Mouse (Mus musculus): ENCODE measurements around the gene Snx30.
A peak's percentile ranks its signal among the peaks of the same experiment; 100 is the strongest.

Gene Snx30

GRCm38 (mm10) chr4:59794116-59794515 is 11.5 kb upstream of the Snx30 start:
- DNase-seq (ENCODE audit: low spot score in 2 of 2), result no peak

DNA sequence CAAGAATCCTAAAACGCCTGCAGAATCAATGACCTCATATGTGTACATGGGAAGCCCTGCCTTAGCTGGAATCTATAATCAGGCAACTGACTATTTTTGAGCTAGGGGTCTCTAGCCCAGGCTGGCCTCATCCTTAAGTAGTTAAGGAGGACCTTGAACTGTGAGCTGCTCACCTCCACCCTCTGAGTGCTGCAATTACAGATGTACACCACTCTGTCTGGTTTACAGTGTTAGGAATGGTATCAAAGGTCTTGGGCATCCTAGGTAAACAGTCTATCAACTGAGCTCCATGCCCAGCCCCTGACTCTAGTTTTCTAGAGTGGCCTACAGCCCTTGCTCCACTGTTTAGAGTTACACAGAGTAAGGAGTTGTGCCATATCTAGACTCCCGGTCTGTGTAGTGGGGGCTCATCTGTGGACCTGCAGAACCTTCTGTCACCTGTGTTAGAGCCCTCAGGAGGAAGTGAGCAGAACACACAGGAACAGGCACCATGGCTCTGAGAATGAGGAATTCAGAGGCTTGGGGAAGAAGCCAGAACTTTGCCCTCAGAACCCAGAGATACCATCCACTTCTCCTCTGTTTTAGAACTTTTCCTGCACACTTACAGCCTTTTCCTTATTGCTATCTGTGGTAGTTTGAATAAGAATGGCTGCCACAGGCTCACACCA is 9.7 kb upstream of the Snx30 start:
- no peak for DNase-seq (ENCODE audit: low spot score in 2 of 2)

- no peak for DNase-seq (ENCODE audit: low spot score in 2 of 2)
Observed at GRCm38 (mm10) chr4:59800181-59800580, 5.5 kb upstream of the Snx30 start.

- no peak for DNase-seq (ENCODE audit: low spot score in 2 of 2)
Observed at GRCm38 (mm10) chr4:59801489-59801888, 4.2 kb upstream of the Snx30 start, which contains the start of gene Inip. Gene Inip (minus strand): TSS chr4:59801589.

DNA sequence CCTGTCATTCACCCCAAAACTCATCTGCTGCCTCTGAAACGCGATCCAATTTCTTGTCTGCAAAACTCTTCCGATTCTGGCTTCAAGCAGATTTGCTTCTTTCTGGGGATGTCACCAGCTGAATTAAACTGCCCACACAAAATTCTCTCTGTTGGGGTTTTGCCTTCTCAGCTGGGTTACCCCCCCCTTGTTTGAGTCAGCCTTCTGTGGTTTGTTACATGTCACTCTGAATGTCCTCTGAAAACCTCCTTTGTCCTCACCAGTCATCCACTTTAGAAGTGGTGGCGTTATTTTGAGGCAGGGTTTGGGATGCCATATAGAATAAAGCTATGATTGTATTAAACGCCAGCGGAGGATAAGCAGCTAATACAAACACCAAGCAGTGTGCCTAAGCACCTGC is 3.5 kb upstream of the Snx30 start:
- no peak for DNase-seq (ENCODE audit: low spot score in 2 of 2)

GRCm38 (mm10) chr4:59802792-59803191 is 2.8 kb upstream of the Snx30 start:
- no peak for DNase-seq (ENCODE audit: low spot score in 2 of 2)

- DNase-seq (ENCODE audit: low spot score in 2 of 2), result peak in 1 of 2 experiments; percentile 39
Observed at GRCm38 (mm10) chr4:59803358-59803757, 2.3 kb upstream of the Snx30 start.

- no peak for DNase-seq (ENCODE audit: low spot score in 2 of 2)
Observed at GRCm38 (mm10) chr4:59804754-59805153, 886 bp upstream of the Snx30 start.

DNA sequence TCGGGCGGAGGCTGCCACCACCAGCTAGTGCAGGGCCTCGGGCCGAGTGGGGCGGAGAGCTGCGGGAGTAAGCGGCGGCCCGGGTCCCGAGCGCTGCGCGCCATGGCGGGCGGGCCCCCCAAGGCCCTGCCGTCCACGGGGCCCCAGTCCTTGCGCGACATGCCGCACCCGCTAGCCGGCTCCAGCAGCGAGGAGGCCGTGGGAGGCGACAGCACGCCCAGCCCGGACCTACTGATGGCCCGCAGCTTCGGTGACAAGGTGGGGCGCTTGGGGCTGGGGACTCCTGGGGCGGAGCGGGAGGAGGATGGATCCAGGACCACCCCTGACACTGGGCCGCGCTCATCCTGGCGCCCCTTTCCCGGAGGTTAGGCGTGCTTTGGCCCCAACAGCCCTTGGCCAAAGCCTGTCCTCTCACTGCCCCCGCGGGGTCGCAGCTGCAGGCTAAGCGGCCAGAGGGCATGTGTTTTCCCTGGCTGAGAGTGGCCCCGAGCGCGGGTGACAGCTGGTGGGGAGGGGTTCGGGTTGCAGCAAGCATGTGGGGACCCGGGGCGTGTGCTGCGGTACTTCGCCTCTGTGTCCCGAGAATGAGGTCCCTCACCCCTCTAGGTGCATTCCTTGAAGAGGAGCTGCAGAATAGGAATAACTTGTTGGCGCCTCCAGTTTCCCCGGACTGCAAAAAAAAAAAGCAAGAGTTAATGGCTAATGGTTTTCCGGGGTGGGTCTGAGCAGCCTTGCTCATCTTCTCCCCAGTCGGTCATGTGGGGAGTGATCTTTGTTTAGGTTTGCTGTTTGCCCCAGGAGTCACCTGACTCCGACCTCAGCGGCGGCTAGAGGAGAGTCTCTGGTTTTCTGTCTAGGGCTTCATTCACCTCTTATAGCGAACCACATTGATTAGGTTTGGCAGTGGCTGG is 583 bp downstream of the Snx30 start:
- DNase-seq (ENCODE audit: low spot score in 2 of 2), result peak; percentile 25 to 43

DNA sequence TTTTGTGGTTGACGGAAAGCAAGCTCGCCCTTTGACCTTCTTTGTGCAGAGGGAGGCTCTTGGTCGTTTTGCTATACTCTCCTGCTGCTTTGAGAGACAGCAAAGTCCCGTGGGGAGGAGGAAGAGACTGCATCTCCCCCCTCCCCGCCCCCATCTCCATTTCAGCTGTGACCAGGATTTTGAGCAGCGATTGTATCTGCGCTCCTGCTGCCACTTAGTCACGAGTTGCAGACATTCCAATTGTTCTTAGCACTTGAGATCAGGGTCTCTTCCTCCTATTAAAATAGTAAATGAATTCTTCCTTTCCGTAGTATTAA is 1.2 kb downstream of the Snx30 start:
- no peak for DNase-seq (ENCODE audit: low spot score in 2 of 2)

DNA sequence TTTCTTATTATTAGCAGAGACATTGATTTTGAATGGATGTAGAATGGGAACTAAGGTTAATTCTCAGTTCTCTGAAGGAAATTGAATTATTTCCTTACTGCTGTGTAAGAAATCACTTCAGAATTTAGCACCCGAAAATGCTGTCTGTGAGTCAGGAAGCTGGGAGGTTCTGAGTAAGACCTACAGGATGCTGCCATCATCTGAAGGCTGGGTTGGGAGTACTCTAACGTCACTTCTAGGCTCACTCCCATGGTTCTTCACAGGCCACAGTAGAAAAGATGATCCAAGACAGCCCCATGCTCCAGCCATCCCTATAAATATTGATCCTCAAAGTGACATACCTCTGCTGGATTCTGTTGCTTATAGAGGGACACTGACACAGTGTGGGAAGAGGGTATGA is 1.9 kb downstream of the Snx30 start:
- DNase-seq (ENCODE audit: low spot score in 2 of 2), result no peak

DNA sequence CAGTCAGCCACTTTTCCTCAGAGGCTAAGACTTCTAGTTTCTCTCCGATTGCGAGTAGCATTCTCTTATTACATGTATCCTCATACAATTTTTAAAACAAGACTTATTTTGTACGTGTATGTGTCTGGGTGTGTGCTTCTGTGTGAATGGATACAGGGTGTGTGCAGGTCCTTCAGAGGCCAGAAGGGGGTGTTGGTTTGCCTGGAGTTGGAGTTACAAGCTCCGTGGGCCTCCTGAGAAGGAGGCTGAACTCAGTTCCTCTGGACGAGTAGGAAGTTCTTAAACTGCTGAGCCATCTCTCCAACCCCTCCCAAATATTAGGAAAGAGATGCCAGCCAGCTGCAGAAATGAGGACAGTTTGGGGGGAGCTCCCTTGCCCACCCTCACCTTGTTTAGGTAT is 2.8 kb downstream of the Snx30 start:
- DNase-seq (ENCODE audit: low spot score in 2 of 2), result no peak

- peak in 1 of 2 experiments; percentile 28 for DNase-seq (ENCODE audit: low spot score in 2 of 2)
Observed at GRCm38 (mm10) chr4:59814094-59814493, 8.5 kb downstream of the Snx30 start.

- no peak for DNase-seq (ENCODE audit: low spot score in 2 of 2)
Observed at GRCm38 (mm10) chr4:59815121-59815810, 9.6 kb downstream of the Snx30 start.

- DNase-seq (ENCODE audit: low spot score in 2 of 2), result no peak
Observed at GRCm38 (mm10) chr4:59816016-59816415, 10.4 kb downstream of the Snx30 start.

GRCm38 (mm10) chr4:59816477-59816876 is 10.8 kb downstream of the Snx30 start:
- DNase-seq (ENCODE audit: low spot score in 2 of 2), result no peak

- no peak for DNase-seq (ENCODE audit: low spot score in 2 of 2)
Observed at GRCm38 (mm10) chr4:59817790-59818189, 12.2 kb downstream of the Snx30 start.

- no peak for DNase-seq (ENCODE audit: low spot score in 2 of 2)
Observed at GRCm38 (mm10) chr4:59818498-59818897, 12.9 kb downstream of the Snx30 start.

DNA sequence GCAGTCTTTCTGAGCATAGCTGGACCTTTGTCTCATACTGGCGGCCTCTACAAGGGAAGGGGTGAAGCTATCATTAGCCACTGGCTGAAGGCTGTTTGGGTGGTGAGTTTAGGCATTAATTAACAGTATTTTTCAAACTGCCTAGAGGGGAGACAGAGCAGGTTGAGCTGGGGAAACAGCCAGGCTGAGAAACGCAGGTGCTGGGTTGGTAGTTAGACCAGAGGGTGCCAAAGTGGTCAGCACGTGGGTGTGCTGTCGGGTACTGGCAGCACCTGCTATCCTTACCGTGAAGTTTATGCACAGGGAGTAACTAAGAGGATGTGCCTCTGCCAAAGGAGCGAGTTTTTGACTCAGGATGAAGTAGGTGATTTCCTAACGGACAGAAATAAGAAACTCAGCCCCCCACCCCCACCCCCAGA is 13.4 kb downstream of the Snx30 start:
- DNase-seq (ENCODE audit: low spot score in 2 of 2), result no peak

DNA sequence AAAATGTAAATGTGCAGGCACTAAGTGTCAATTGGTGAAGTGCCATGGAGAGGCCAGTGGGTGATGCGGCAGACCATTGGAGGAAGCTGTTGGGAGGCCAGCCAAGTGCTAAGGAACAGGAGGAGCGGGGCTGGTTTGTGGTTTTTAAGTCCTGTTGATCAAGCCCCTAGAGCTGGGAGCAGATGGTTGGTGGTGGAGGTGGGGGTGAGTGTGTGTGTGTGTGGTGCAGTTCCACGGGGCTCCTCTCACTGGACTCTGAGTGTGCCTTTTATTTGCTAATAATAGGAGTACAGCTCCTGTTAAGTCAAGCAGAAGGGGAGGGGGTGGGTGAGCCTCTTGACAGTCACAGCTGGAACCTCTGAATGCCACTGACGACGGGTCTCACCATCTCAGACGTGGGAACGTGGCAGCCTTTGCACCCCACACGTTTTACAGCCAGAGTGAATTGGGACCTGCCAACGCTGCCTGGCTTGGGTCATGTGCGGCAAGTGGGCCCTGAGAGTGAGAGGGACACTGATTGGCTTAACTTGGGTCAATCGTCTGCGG is 13.9 kb downstream of the Snx30 start:
- DNase-seq (ENCODE audit: low spot score in 2 of 2), result no peak

DNA sequence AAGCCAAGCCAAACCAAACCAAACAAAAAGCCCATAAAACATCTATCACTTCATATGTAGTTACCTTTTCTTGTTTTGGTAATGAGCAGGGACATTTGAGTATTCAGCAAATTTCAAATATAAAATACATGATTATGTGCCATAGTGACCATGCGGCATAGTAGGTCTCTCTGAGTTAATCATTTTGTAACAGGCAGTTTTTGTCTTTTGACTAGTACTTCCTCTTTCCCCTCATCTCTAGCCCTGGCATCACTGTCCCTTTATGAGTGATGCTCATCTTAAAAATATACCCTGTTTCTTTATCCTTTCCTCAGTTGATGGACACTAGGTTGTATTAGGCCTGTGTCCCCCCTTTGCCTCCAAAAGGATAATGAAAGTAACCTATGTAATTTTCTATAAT is 15.9 kb downstream of the Snx30 start:
- DNase-seq (ENCODE audit: low spot score in 2 of 2), result no peak

GRCm38 (mm10) chr4:59822119-59822518 is 16.5 kb downstream of the Snx30 start:
- no peak for DNase-seq (ENCODE audit: low spot score in 2 of 2)

Data from heart, adult 9 months (tissue).